Mouse (Mus musculus): ENCODE data around the gene Nomo1.

DNA sequence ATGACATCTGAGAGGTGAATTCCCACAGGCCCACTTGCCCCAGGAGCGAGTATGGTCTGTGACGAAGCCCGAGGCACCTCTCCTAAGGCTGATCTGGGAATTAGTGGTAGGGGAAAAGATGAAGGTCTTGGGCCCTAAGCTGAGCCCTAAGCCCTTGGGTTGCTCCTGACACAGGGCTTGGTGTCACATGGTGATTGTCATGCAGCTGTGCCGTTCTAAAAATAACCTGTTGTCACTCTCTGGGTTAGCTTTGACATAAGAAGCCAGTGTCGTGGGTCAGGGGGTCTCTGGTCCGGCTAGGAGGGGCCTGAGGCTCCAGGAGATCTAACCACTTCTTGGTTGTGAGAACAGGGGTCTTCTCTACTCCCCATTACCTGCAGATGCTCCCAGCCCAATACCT is 78.4 kb downstream of the Nomo1 start:
- TF ChIP-seq POLR2A (IDR thresholded peaks at IDR 0.05; ENCODE audit: low read depth, low read length): no peak
- no peak for TF ChIP-seq CTCF (IDR thresholded peaks at IDR 0.05; ENCODE audit: borderline replicate concordance, insufficient read depth, low read length)
